Mouse (Mus musculus) testis, adult 2 months (tissue): ENCODE measurements around the gene Ppp6c.

Source experiments
- CTCF ChIP-seq: fragments of 200-500 bp; IDR thresholded peaks from 2 replicates; pipeline ENCODE4 v1.5.1; 2012; ENCODE audit warnings: low read depth, mild to moderate bottlenecking, inconsistent platforms, low read length, moderate library complexity; ENCODE audit not compliant: control insufficient read depth, insufficient read depth, insufficient replicate concordance
- POLR2A ChIP-seq: fragments of 200-500 bp; IDR thresholded peaks from 2 replicates; pipeline ENCODE4 v1.6.1; 2012; ENCODE audit warnings: low read depth, mild to moderate bottlenecking, inconsistent platforms, low read length, moderate library complexity; ENCODE audit not compliant: control insufficient read depth

DNA sequence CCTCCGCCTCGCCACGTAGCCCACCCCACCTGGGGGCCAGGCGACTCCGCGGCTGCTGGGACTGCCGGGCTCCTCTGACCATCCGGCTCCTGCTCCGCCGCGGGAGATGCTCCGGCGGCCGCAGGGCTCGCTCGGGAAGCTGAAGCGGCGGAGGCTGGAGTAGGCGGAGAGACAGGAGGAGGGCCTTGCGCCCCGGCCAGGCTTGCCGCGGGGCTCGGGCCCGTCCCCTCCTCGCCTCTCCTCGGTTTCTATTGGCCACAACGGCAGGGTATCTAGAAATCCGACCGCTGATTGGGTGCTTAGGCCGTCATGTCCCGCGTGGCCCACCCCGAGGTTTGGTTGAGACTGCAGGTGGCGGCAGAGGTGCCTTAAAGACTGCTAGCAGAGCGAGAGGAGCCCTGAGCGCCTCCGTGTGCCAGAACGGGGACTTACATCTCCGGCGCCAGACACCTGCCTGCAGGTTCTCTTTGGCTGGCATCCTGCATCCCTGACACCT, 35.6 kb downstream of the Ppp6c start, which contains the start of gene Scai:
- TF ChIP-seq CTCF: peak; percentile 70; the same call in 1 of the 2 replicates
- peak; percentile 61; the same call in 1 of the 2 replicates for TF ChIP-seq POLR2A
